Mouse (Mus musculus) fat pad, adult 2 months (tissue): Measurements from ENCODE around the gene A530032D15Rik.
"Not testable (repeated sequence)": the region's sequence is repeated elsewhere in the genome, so short reads cannot be mapped to it uniquely, and the experiment has no call there.

Experiments used
- DNase-seq: peaks from one replicate; pipeline ENCODE4 v3.0.0-alpha.2; 2011; ENCODE audit warnings: low read depth, low spot score; ENCODE audit errors: extremely low read depth

Gene A530032D15Rik

GRCm38 (mm10) chr1:85071690-85072089 lies 38.0 kb downstream of the A530032D15Rik start:
- not testable (repeated sequence) for DNase-seq

- not testable (repeated sequence) for DNase-seq
Measured at GRCm38 (mm10) chr1:85035801-85036200, 73.9 kb downstream of the A530032D15Rik start.

- not testable (repeated sequence) for DNase-seq
Measured at GRCm38 (mm10) chr1:85034394-85034793, 75.3 kb downstream of the A530032D15Rik start.

GRCm38 (mm10) chr1:85033616-85034015 lies 76.0 kb downstream of the A530032D15Rik start:
- DNase-seq, result not testable (repeated sequence)
